Mouse (Mus musculus): ENCODE results near the gene Srf. TPM values are rescaled to one million over a fixed set of nuclear protein-coding genes. Genes with fewer than 3 reads are reported as not detected.

The Srf gene
- polyA plus RNA-seq, 1 experiment from 2014 or later: 8.2 TPM

DNA sequence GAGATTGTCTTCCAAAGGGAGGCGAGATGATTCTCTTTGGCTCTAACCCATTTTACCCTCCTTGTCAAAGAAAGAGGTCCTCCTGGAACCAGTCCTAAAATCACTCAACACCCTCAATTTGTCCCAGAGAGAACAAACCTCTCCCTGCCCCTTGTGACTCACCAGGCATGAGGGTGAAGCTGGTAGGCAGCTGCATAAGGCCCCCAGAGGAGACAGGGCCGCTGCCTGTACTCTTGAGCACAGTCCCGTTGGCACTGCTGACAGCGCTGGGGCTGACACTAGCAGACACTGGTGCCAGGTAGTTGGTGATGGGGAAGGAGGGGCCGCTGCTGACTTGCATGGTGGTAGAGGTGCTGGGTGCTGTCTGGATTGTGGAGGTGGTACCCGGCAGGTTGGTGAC lies 4.6 kb downstream of the Srf start:
- Histone ChIP-seq H3K27me3 (ENCODE audit: insufficient read depth, low read length) (no peaks in the 10 kb centered on the region), H3K36me3 (ENCODE audit: insufficient read depth, low read length) (peaks cover 40% of the 10 kb centered on the region), H3K27ac (ENCODE audit: low read length) (no peak overlapping the region), H3K9ac (replicated peaks; ENCODE audit: low read length) (no peak overlapping the region), H3K4me3 (ENCODE audit: low read length) (no peak overlapping the region), H3K4me1 (ENCODE audit: insufficient read depth, low read length) (peaks cover 51% of the 10 kb centered on the region), H3K9me3 (ENCODE audit: low read length) (no peaks in the 10 kb centered on the region), H3K4me2 (replicated peaks; ENCODE audit: low read depth, low read length) (no peak overlapping the region)
- WGBS: 88% methylated on average over 6 of the region's 6 CpGs
- ATAC-seq (ENCODE audit: low FRiP score, low TSS enrichment): no peak

DNA sequence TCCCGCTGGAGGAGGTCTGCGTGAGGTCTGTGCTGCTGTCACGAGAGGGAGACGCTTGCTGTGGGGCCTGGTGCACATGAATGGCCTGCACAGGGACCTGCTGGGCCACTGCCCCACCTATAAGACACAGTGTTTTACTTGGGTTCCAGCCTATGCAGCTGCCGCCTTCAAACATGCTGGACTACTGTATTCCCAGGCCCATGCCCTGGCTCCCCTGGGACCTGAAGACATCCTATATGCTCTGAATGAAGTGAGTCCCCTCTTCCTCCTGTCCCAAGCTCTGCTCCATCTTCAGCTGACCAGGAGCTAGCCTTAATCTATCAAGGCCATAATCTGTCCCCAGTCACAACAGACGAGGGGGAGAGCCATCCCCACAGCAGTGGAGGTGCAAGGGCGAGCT lies 5.1 kb downstream of the Srf start:
- Histone ChIP-seq H3K27me3 (ENCODE audit: insufficient read depth, low read length) (no peaks in the 10 kb centered on the region), H3K27ac (ENCODE audit: low read length) (no peak overlapping the region), H3K4me3 (ENCODE audit: low read length) (no peak overlapping the region), H3K9ac (replicated peaks; ENCODE audit: low read length) (no peak overlapping the region), H3K36me3 (ENCODE audit: insufficient read depth, low read length) (peaks cover 40% of the 10 kb centered on the region), H3K9me3 (ENCODE audit: low read length) (no peaks in the 10 kb centered on the region), H3K4me1 (ENCODE audit: insufficient read depth, low read length) (peaks cover 54% of the 10 kb centered on the region), H3K4me2 (replicated peaks; ENCODE audit: low read depth, low read length) (no peak overlapping the region)
- ATAC-seq (ENCODE audit: low FRiP score, low TSS enrichment): no peak
- 85% methylated on average over 7 of the region's 7 CpGs for WGBS

- Histone ChIP-seq H3K27me3 (ENCODE audit: insufficient read depth, low read length) (no peaks in the 10 kb centered on the region), H3K27ac (ENCODE audit: low read length) (no peak overlapping the region), H3K4me2 (replicated peaks; ENCODE audit: low read depth, low read length) (no peak overlapping the region), H3K9ac (replicated peaks; ENCODE audit: low read length) (no peak overlapping the region), H3K9me3 (ENCODE audit: low read length) (no peaks in the 10 kb centered on the region), H3K4me1 (ENCODE audit: insufficient read depth, low read length) (peaks cover 57% of the 10 kb centered on the region), H3K4me3 (ENCODE audit: low read length) (no peak overlapping the region), H3K36me3 (ENCODE audit: insufficient read depth, low read length) (peaks cover 40% of the 10 kb centered on the region)
- no peak for ATAC-seq (ENCODE audit: low FRiP score, low TSS enrichment)
- 93% methylated on average over 9 of the region's 9 CpGs for WGBS
These were observed 6.3 kb downstream of the Srf start for GRCm38 (mm10) chr17:46549642-46550041.

DNA sequence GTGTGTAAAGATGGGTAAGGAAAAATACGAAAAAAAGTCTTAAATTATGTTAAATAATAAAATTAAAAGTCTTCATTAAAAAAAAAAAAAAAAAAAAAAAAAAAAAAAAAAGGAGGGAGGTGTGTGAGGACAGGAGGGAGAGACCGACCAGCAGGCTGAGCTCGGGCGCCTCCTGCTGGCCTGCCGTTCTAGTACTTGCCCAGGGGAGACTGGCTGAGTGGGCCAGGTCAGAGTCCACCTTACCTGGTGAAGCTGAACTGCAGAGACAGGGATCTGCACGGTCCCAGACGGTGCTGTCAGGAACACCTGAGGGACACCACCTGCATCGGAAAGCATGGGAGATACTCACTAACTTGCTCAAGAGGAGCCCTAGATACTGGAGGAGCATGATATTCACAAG lies 6.8 kb downstream of the Srf start:
- Histone ChIP-seq H3K36me3 (ENCODE audit: insufficient read depth, low read length) (peaks cover 40% of the 10 kb centered on the region), H3K4me2 (replicated peaks; ENCODE audit: low read depth, low read length) (no peak overlapping the region), H3K27me3 (ENCODE audit: insufficient read depth, low read length) (no peaks in the 10 kb centered on the region), H3K9me3 (ENCODE audit: low read length) (no peaks in the 10 kb centered on the region), H3K4me1 (ENCODE audit: insufficient read depth, low read length) (peaks cover 52% of the 10 kb centered on the region), H3K9ac (replicated peaks; ENCODE audit: low read length) (no peak overlapping the region), H3K27ac (ENCODE audit: low read length) (no peak overlapping the region), H3K4me3 (ENCODE audit: low read length) (no peak overlapping the region)
- WGBS: 31% methylated on average over 8 of the region's 8 CpGs
- no peak for ATAC-seq (ENCODE audit: low FRiP score, low TSS enrichment)

DNA sequence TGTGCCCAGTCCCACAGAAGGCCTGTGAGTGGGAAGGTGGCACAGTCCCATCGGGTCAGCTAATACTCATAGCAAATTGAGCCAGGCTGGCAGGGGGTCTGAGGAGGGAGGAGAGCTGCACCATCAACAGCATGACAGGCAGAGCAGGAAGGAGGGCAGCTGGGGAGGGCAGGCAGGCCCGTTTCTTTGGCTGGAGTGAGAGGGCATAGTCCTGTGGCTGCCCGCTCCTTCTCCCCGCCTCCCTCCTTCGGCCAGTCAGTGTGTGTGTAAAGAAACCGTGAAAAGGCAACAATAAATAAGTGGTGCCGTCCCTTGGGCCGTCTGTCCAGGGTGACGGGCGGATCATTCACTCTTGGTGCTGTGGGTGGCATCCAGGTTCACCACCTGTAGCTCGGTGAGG lies 7.2 kb downstream of the Srf start:
- H3K27ac ChIP-seq (ENCODE audit: low read length): no peak overlapping the region
- peaks cover 40% of the 10 kb centered on the region for H3K36me3 ChIP-seq (ENCODE audit: insufficient read depth, low read length)
- H3K4me2 ChIP-seq (replicated peaks; ENCODE audit: low read depth, low read length): no peak overlapping the region
- no peaks in the 10 kb centered on the region for H3K27me3 ChIP-seq (ENCODE audit: insufficient read depth, low read length)
- H3K9ac ChIP-seq (replicated peaks; ENCODE audit: low read length): no peak overlapping the region
- H3K4me1 ChIP-seq (ENCODE audit: insufficient read depth, low read length): peaks cover 48% of the 10 kb centered on the region
- no peak overlapping the region for H3K4me3 ChIP-seq (ENCODE audit: low read length)
- 62% methylated on average over 11 of the region's 11 CpGs for WGBS
- ATAC-seq (ENCODE audit: low FRiP score, low TSS enrichment): no peak
- no peaks in the 10 kb centered on the region for H3K9me3 ChIP-seq (ENCODE audit: low read length)

DNA sequence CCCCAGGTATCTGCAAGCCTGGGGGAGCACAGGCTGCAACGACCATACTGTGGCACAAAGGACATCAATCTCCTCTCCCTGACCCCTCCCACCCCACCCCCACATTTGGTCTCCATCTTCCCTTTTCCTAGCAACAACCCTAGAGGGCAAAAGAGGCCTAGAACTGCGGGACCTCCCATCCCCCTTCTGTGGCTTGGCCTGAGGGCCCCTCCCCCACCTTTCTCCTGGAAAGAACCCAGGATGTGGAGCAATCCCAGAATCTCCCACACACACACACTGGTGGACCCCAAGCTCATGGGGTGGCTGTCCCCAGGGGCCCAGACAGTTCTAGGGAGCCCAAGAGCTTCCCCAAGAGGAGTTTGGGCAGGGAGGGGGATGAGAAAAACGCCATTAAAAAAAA lies 8.1 kb downstream of the Srf start:
- WGBS: 25% methylated on average over 3 of the region's 3 CpGs
- Histone ChIP-seq H3K9ac (replicated peaks; ENCODE audit: low read length) (no peak overlapping the region), H3K9me3 (ENCODE audit: low read length) (no peaks in the 10 kb centered on the region), H3K4me1 (ENCODE audit: insufficient read depth, low read length) (peaks cover 40% of the 10 kb centered on the region), H3K4me2 (replicated peaks; ENCODE audit: low read depth, low read length) (no peak overlapping the region), H3K27me3 (ENCODE audit: insufficient read depth, low read length) (no peaks in the 10 kb centered on the region), H3K27ac (ENCODE audit: low read length) (no peak overlapping the region), H3K36me3 (ENCODE audit: insufficient read depth, low read length) (peaks cover 40% of the 10 kb centered on the region), H3K4me3 (ENCODE audit: low read length) (no peak overlapping the region)
- ATAC-seq (ENCODE audit: low FRiP score, low TSS enrichment): no peak

- ATAC-seq (ENCODE audit: low FRiP score, low TSS enrichment): no peak
- Histone ChIP-seq H3K27ac (ENCODE audit: low read length) (no peak overlapping the region), H3K4me2 (replicated peaks; ENCODE audit: low read depth, low read length) (peak overlapping the region; percentile 94; the same call in 1 of the 2 replicates), H3K9me3 (ENCODE audit: low read length) (no peaks in the 10 kb centered on the region), H3K4me1 (ENCODE audit: insufficient read depth, low read length) (peaks cover 33% of the 10 kb centered on the region), H3K9ac (replicated peaks; ENCODE audit: low read length) (no peak overlapping the region), H3K27me3 (ENCODE audit: insufficient read depth, low read length) (no peaks in the 10 kb centered on the region), H3K4me3 (ENCODE audit: low read length) (no peak overlapping the region), H3K36me3 (ENCODE audit: insufficient read depth, low read length) (peaks cover 37% of the 10 kb centered on the region)
- WGBS: 17% methylated on average over 8 of the region's 8 CpGs
These were observed 9.0 kb downstream of the Srf start for GRCm38 (mm10) chr17:46546995-46547394.

DNA sequence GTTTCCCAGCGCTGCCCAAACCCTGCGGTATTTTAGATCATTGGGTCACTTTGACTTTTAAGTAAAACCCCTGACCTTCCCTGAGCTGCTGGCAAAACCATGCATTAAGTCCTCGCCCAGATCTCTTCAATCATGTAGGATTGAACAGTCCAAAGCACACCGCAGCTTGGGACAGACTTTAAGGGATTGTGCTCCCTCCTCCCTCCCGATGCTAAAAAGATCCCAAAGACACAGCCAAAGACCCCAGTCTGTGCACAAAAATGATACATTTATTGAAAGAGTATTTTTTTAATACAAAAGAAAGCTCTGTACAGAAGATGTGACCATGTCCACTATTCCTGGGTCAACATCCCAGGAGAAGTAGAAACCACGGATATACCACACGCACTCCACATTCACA lies 9.4 kb downstream of the Srf start:
- no peak overlapping the region for H3K27ac ChIP-seq (ENCODE audit: low read length)
- H3K4me2 ChIP-seq (replicated peaks; ENCODE audit: low read depth, low read length): peak overlapping the region; percentile 94
- ATAC-seq (ENCODE audit: low FRiP score, low TSS enrichment): no peak
- WGBS: 12% methylated on average over 7 of the region's 7 CpGs
- no peaks in the 10 kb centered on the region for H3K9me3 ChIP-seq (ENCODE audit: low read length)
- peak overlapping the region; percentile 79 for H3K9ac ChIP-seq (replicated peaks; ENCODE audit: low read length)
- H3K36me3 ChIP-seq (ENCODE audit: insufficient read depth, low read length): peaks cover 33% of the 10 kb centered on the region
- H3K27me3 ChIP-seq (ENCODE audit: insufficient read depth, low read length): no peaks in the 10 kb centered on the region
- peak overlapping the region; percentile 67 for H3K4me3 ChIP-seq (ENCODE audit: low read length)
- H3K4me1 ChIP-seq (ENCODE audit: insufficient read depth, low read length): peaks cover 33% of the 10 kb centered on the region

DNA sequence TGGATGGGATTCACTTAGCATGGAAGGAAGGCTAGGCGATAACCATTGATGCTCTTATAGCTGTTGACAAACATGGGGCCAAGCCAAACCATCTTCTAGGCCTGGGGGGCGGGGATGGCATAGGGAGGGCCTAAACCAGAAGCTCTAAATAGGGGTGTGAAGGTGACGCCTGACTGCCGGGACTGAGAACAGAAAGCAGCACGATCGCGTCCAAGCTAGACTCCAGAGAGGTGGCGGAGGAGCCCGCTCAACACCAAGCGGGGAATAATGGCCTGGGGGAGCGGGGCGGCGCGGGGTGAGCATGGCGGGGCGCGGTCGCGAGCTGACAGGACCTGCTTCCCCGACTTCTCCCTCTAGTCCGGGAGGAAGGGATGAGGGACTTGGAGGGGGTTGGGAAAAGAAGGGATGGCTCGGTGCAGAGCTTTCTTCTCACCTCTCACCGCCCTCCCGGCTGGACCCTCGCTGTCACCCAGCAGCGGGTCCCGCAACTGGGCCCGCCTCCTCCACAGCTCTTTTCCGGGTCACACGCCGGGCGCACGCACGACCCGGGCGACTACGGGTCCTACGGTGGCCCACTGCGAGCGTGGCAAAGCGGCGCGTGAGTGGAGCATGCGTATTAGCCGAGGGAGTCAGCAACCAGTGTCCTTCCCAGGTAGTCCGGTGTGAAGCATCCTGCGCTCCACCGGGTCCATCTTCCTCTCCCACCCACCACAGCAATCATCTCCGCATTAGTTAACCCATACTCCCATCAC lies 10.0 kb downstream of the Srf start, which contains the start of gene Cul9:
TSS of gene Cul9 (minus strand) at position 576 of the 752 bp plus-strand sequence.
- ATAC-seq (ENCODE audit: low FRiP score, low TSS enrichment): peak; percentile 40
- Histone ChIP-seq H3K4me3 (ENCODE audit: low read length) (peak within 1 kb of the TSS; percentile 67), H3K27ac (ENCODE audit: low read length) (no peak within 1 kb of the TSS), H3K9me3 (ENCODE audit: low read length) (no peaks in the 10 kb centered on the region), H3K36me3 (ENCODE audit: insufficient read depth, low read length) (peaks cover 27% of the 10 kb centered on the region), H3K27me3 (ENCODE audit: insufficient read depth, low read length) (no peaks in the 10 kb centered on the region), H3K4me2 (replicated peaks; ENCODE audit: low read depth, low read length) (peak within 1 kb of the TSS; percentile 94), H3K9ac (replicated peaks; ENCODE audit: low read length) (peak within 1 kb of the TSS; percentile 79), H3K4me1 (ENCODE audit: insufficient read depth, low read length) (peaks cover 33% of the 10 kb centered on the region)
- 2% methylated on average over 39 of the region's 49 CpGs for WGBS

DNA sequence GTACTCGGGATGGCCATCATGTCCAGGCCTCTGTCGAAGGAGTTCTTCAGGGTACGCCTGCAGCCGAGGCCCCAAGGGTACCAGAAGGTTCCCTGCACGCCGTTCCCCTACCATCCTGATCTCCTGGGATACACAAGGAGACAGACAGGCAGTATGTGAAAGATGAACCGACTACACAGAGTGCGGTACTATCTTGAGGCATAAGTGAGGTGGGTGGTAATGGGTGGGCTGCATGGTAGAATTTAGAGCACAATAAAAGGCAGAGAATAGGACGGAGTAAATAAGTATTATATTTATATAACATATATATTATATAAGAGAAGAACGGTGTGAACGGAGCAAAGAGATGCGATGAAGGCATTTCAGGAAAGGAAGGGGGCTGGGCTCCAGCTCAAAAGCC lies 12.3 kb downstream of the Srf start:
- Histone ChIP-seq H3K4me1 (ENCODE audit: insufficient read depth, low read length) (peaks cover 29% of the 10 kb centered on the region), H3K27ac (ENCODE audit: low read length) (no peak overlapping the region), H3K27me3 (ENCODE audit: insufficient read depth, low read length) (no peaks in the 10 kb centered on the region), H3K4me2 (replicated peaks; ENCODE audit: low read depth, low read length) (no peak overlapping the region), H3K9ac (replicated peaks; ENCODE audit: low read length) (no peak overlapping the region), H3K9me3 (ENCODE audit: low read length) (no peaks in the 10 kb centered on the region), H3K4me3 (ENCODE audit: low read length) (no peak overlapping the region), H3K36me3 (ENCODE audit: insufficient read depth, low read length) (peaks cover 7% of the 10 kb centered on the region)
- ATAC-seq (ENCODE audit: low FRiP score, low TSS enrichment): no peak
- WGBS: 91% methylated on average over 12 of the region's 12 CpGs

Measured in kidney, embryonic 16.5 days (tissue).